Mouse (Mus musculus): ENCODE data around the gene Itpr2. TPM values are rescaled to one million over a fixed set of nuclear protein-coding genes. Genes with fewer than 3 reads are reported as not detected.

The Itpr2 gene
- polyA plus RNA-seq, 1 experiment: 22.5 TPM

DNA sequence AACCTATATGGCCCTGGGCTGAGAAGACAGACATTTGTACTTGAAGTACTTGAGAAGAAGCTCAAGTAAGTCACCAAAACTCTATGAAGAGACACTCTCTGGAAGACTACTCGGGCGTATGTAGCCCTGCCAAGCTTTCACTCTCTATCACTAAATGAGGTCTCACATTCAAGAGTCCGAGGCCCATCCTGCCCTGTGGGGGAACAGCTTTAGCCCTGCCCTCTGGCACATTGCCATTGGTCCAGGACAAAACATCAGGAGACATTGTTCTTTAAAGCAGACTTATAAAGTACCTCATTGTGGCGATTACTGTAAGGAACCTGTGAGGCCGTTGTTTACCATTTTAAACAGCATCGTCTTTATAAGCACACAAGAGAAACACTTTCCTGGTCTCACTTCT lies 77.7 kb downstream of the Itpr2 start:
- H3K27ac ChIP-seq (ENCODE audit: control insufficient read depth, insufficient read depth, low read depth, low read length, poor library complexity): no peak overlapping the region
- TF ChIP-seq CTCF (IDR thresholded peaks at IDR 0.05; ENCODE audit: control insufficient read depth, insufficient read depth, low read length) (no peak), POLR2A (IDR thresholded peaks at IDR 0.05; ENCODE audit: borderline replicate concordance, control insufficient read depth, low read depth, low read length) (no peak)
- no peak overlapping the region for H3K4me3 ChIP-seq (replicated peaks; ENCODE audit: control insufficient read depth, low read depth, low read length)
- H3K4me1 ChIP-seq (ENCODE audit: control insufficient read depth, insufficient read depth, low read length): no peaks in the 10 kb centered on the region; the same call in 1 of the 2 replicates
- 86% methylated on average over 6 of the region's 6 CpGs for WGBS

DNA sequence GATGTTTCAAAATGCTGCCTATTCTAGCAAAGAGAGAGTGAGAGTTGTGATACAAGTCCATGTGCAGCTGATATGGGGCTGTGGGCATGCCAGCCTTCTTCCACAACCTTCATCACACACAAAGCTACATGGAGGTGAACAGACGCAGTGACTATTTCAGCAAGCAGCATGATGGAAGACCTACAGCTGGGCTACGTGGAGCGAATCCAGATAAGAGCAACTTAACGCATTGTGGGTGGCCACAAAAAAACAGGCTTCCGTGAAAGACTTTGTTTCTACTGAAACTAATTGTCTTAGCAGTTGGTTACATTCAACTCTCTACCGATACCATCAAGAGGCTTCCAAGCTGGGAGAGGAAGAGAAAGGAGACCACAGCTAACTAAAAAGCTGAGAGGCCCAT lies 81.3 kb downstream of the Itpr2 start:
- TF ChIP-seq POLR2A (IDR thresholded peaks at IDR 0.05; ENCODE audit: borderline replicate concordance, control insufficient read depth, low read depth, low read length) (no peak), CTCF (IDR thresholded peaks at IDR 0.05; ENCODE audit: control insufficient read depth, insufficient read depth, low read length) (no peak)
- H3K4me3 ChIP-seq (replicated peaks; ENCODE audit: control insufficient read depth, low read depth, low read length): no peak overlapping the region
- no peaks in the 10 kb centered on the region; the same call in 1 of the 2 replicates for H3K4me1 ChIP-seq (ENCODE audit: control insufficient read depth, insufficient read depth, low read length)
- WGBS: 54% methylated on average over 6 of the region's 6 CpGs
- H3K27ac ChIP-seq (ENCODE audit: control insufficient read depth, insufficient read depth, low read depth, low read length, poor library complexity): no peak overlapping the region

GRCm38 (mm10) chr6:146416461-146416860 lies 85.6 kb downstream of the Itpr2 start:
- H3K4me3 ChIP-seq (replicated peaks; ENCODE audit: control insufficient read depth, low read depth, low read length): no peak overlapping the region
- no peak overlapping the region for H3K27ac ChIP-seq (ENCODE audit: control insufficient read depth, insufficient read depth, low read depth, low read length, poor library complexity)
- WGBS: 80% methylated on average over 2 of the region's 2 CpGs
- no peaks in the 10 kb centered on the region; the same call in 1 of the 2 replicates for H3K4me1 ChIP-seq (ENCODE audit: control insufficient read depth, insufficient read depth, low read length)
- no peak for TF ChIP-seq CTCF (IDR thresholded peaks at IDR 0.05; ENCODE audit: control insufficient read depth, insufficient read depth, low read length)
- no peak for TF ChIP-seq POLR2A (IDR thresholded peaks at IDR 0.05; ENCODE audit: borderline replicate concordance, control insufficient read depth, low read depth, low read length)

DNA sequence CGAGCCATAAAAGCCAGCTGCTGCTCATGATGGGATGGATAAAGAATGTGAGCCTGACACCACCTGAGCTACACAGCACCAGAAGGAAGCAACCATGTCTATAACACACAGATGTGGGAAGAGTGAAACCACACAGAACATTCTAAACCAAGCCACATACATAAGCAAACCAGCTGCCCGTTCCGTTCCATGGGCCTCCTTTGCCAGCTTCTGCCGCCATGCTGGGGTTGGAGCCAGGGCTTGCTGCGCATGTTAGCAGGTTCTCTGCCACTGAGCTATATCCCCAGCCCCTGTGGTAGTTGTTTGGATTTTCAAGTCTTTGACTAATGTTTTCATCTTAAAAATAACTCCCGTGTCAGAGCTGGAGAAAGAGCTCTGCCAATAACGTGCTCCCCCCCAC lies 87.9 kb downstream of the Itpr2 start:
- TF ChIP-seq POLR2A (IDR thresholded peaks at IDR 0.05; ENCODE audit: borderline replicate concordance, control insufficient read depth, low read depth, low read length) (no peak), CTCF (IDR thresholded peaks at IDR 0.05; ENCODE audit: control insufficient read depth, insufficient read depth, low read length) (no peak)
- no peak overlapping the region for H3K27ac ChIP-seq (ENCODE audit: control insufficient read depth, insufficient read depth, low read depth, low read length, poor library complexity)
- peaks cover 3% of the 10 kb centered on the region; the same call in 1 of the 2 replicates for H3K4me1 ChIP-seq (ENCODE audit: control insufficient read depth, insufficient read depth, low read length)
- WGBS: 87% methylated on average over 7 of the region's 7 CpGs
- H3K4me3 ChIP-seq (replicated peaks; ENCODE audit: control insufficient read depth, low read depth, low read length): no peak overlapping the region

DNA sequence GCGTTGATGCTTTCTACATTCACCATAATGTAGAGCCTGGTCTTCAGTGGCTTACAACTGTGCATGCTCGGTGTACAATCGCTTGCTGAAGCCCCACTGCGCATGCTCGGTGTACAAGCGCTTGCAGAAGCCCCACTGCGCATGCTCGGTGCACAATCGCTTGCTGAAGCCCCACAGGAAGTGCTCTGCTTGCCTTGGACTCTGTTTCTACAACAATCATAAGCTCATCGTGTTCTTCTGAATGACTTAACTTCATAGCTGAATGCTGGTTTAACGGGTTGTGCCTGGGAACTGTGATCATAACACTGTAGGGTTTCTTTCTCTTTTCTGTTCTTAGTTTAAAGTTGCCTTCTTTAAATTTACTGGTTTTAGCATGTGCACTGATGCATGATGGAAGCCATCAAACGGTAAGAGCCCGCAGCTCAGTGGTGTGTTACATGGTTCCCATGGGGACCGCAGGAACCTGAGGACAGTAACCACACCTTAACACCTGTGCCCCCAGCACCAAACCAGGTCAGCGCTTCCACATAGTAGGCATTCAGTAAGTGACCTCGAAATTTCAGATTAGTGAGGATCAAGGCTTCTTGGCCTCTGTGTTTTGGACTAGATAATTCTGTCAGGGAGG lies 90.5 kb downstream of the Itpr2 start:
- H3K27ac ChIP-seq (ENCODE audit: control insufficient read depth, insufficient read depth, low read depth, low read length, poor library complexity): peak overlapping the region; percentile 51; the same call in 1 of the 2 replicates
- H3K4me3 ChIP-seq (replicated peaks; ENCODE audit: control insufficient read depth, low read depth, low read length): no peak overlapping the region
- 79% methylated on average over 16 of the region's 16 CpGs for WGBS
- TF ChIP-seq POLR2A (IDR thresholded peaks at IDR 0.05; ENCODE audit: borderline replicate concordance, control insufficient read depth, low read depth, low read length) (no peak), CTCF (IDR thresholded peaks at IDR 0.05; ENCODE audit: control insufficient read depth, insufficient read depth, low read length) (no peak)
- peaks cover 3% of the 10 kb centered on the region; the same call in 1 of the 2 replicates for H3K4me1 ChIP-seq (ENCODE audit: control insufficient read depth, insufficient read depth, low read length)

DNA sequence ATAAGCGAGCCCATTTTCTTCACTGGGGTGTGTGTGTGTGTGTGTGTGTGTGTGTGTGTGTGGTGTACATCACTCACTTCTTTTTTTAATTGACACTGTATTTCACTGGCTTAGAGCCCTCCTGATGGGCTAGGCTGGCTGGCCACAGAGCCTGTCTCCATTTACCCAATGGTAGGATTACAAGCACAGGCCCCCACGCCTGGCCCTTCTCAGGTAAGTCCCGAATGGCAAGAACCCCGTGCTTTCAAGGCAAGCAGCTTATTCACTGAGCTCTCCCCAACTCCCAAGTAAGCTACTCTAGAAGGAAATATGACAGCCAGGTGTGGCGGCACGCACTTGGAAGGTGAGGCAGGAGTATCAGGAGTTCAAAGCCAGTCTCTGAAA lies 91.6 kb downstream of the Itpr2 start:
- peaks cover 3% of the 10 kb centered on the region; the same call in 1 of the 2 replicates for H3K4me1 ChIP-seq (ENCODE audit: control insufficient read depth, insufficient read depth, low read length)
- no peak overlapping the region for H3K27ac ChIP-seq (ENCODE audit: control insufficient read depth, insufficient read depth, low read depth, low read length, poor library complexity)
- TF ChIP-seq POLR2A (IDR thresholded peaks at IDR 0.05; ENCODE audit: borderline replicate concordance, control insufficient read depth, low read depth, low read length) (no peak), CTCF (IDR thresholded peaks at IDR 0.05; ENCODE audit: control insufficient read depth, insufficient read depth, low read length) (no peak)
- 70% methylated on average over 6 of the region's 6 CpGs for WGBS
- no peak overlapping the region for H3K4me3 ChIP-seq (replicated peaks; ENCODE audit: control insufficient read depth, low read depth, low read length)

GRCm38 (mm10) chr6:146409692-146410426 lies 92.2 kb downstream of the Itpr2 start:
- TF ChIP-seq CTCF (IDR thresholded peaks at IDR 0.05; ENCODE audit: control insufficient read depth, insufficient read depth, low read length) (peak; percentile 95), POLR2A (IDR thresholded peaks at IDR 0.05; ENCODE audit: borderline replicate concordance, control insufficient read depth, low read depth, low read length) (no peak)
- peak overlapping the region; percentile 25 for H3K4me3 ChIP-seq (replicated peaks; ENCODE audit: control insufficient read depth, low read depth, low read length)
- H3K27ac ChIP-seq (ENCODE audit: control insufficient read depth, insufficient read depth, low read depth, low read length, poor library complexity): no peak overlapping the region
- WGBS: 18% methylated on average over 10 of the region's 10 CpGs
- H3K4me1 ChIP-seq (ENCODE audit: control insufficient read depth, insufficient read depth, low read length): peaks cover 3% of the 10 kb centered on the region; the same call in 1 of the 2 replicates

DNA sequence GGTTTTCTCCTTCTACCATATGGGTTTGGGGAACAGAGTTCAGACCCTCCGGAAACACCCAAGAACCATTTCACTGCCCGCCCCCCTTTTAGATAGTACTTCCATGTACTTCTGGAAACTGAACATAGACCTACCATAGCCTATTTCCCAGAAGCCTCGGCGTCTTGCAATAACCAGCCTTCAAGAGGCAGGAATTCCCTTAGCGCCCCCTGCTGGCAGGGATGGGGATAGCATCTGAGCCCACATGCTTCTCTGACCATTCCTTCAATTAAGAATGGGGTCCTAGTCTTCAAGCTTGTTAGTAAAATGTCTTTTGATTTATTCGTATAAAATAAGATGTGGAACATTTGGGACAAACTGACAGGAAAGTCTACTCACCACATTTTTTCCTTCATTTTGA lies 96.6 kb downstream of the Itpr2 start:
- TF ChIP-seq POLR2A (IDR thresholded peaks at IDR 0.05; ENCODE audit: borderline replicate concordance, control insufficient read depth, low read depth, low read length) (no peak), CTCF (IDR thresholded peaks at IDR 0.05; ENCODE audit: control insufficient read depth, insufficient read depth, low read length) (peak; percentile 87)
- Histone ChIP-seq H3K4me3 (replicated peaks; ENCODE audit: control insufficient read depth, low read depth, low read length) (no peak overlapping the region), H3K27ac (ENCODE audit: control insufficient read depth, insufficient read depth, low read depth, low read length, poor library complexity) (no peak overlapping the region), H3K4me1 (ENCODE audit: control insufficient read depth, insufficient read depth, low read length) (peaks cover 1% of the 10 kb centered on the region; the same call in 1 of the 2 replicates)
- WGBS: 32% methylated on average over 6 of the region's 6 CpGs

All from bone marrow, adult 2 months (tissue).